Mouse (Mus musculus): ENCODE measurements around the gene Uts2r.

Uts2r gene

DNA sequence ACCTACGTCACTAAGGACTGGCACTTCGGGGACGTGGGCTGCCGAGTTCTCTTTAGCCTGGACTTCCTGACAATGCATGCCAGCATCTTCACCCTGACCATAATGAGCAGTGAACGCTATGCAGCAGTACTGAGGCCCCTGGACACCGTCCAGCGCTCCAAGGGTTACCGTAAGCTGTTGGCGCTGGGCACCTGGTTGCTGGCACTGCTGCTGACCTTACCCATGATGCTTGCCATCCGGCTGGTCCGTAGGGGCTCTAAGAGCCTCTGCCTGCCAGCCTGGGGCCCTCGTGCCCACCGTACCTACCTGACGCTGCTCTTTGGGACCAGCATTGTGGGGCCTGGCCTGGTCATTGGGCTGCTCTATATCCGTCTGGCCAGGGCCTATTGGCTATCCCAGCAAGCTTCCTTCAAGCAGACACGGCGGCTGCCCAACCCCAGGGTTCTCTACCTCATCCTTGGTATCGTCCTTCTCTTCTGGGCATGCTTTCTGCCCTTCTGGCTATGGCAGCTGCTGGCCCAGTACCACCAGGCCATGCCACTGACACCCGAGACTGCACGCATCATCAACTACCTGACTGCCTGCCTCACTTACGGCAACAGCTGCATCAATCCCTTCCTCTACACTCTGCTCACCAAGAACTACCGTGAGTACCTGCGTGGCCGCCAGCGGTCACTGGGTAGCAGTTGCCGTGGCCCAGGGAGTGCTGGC, 720 bp downstream of the Uts2r start:
- no peak for ATAC-seq (ENCODE audit: insufficient number of reproducible peaks, low FRiP score, low TSS enrichment)

DNA sequence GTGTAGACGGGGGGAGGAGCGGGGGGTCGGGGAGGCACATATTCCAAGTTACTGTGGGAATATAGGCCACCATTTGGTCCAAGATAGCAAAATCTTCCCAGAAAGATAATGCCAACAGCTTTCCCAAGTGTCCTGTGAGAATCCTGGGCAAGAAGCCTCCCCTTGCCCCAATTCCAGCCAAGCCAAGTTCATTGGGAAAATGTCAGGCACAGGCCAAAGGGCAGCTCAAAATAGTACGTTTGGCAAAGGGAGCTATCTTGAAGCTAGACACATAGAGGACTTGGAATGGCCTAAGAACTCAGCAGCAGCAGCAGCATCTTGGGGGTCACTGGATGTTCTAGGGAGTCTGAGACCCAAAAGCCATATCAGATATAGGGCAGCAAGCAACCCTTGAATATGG, 3.7 kb downstream of the Uts2r start:
- no peak for ATAC-seq (ENCODE audit: insufficient number of reproducible peaks, low FRiP score, low TSS enrichment)

DNA sequence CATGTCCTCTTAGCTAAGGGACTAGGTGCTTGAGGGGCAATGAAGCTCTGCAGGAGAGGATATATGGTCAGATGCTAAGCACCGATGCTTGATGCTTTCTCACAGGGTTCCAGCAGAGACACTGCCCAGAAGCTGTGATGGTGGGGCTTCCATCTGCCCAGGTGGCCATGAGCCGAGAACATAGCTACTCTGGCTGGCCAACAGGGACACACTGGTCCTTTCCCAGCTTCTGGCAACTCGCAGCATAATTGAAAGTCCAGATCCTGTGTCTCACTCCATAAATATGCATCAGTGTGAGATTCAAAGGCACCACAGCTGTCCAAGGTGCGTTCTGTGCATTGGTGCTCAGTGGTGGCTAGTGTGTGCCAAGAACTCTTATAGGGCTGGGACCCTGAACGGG, 13.1 kb downstream of the Uts2r start:
- no peak for ATAC-seq (ENCODE audit: insufficient number of reproducible peaks, low FRiP score, low TSS enrichment)

DNA sequence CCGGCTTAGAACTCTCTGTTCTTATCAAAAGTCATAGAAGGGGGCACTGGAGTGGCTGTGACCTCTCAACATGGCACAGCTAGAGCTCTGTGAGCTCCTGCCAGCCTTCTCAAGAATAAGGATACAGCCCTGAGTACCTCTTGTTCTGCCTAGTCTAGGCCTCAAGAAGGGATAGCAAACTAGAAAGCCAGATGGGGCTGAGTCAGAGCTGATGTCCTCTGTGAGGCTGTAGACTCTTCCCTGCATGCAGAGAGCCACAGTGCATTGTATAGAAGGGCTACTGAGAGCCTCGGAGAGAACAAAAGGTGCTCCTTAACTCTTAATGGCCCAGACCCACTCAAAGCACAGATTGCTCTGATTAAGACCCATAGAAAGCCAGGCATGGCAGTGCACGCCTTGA, 14.2 kb downstream of the Uts2r start:
- ATAC-seq (ENCODE audit: insufficient number of reproducible peaks, low FRiP score, low TSS enrichment), result no peak

DNA sequence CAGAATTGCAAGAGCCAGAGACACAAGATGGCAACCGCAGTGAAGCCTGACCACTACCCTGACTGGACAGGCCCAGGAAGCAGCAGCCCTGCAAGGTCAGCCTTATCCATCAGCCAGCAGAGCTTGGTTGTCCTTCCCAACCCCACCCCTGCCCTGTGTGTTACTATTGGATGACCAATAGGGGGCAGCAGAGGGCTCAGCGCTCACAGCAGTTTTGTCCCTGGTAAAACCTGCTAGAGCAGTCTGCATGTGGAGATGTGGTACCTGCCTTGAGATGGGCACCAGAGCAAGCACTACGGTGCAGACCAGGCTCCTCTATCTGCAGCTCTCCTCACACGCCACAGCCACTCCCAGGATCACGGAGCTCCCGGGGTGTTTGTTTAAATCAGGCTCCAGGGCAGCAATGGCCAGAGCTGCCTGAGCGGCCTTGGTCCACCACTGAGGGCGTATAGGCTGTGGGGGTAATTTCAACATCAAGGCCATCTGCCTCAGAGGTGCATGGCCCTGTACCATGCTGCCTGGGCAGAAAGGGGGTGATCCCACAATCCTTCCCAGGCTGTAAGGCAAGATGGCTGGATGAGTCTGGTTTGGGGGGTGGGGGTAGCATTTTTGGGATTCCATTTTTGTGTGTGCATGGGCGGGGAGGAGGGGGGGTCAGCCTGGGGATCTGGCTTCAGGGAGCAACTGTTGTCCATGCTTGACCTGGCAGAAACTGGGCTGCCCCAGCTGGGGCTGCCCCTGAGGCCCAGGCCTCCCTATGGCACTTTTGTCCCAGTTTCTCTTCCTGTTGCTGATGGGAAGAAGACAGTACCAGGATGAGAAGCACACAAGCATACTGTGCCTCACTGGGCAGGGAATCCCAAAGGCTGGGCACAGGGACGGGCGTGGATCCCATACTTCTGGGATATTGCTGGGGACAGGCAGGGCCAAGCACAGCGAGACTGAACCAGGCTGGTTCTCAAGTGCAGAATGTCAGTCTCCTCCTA, 16.5 kb downstream of the Uts2r start:
- ATAC-seq (ENCODE audit: insufficient number of reproducible peaks, low FRiP score, low TSS enrichment), result peak; percentile 66; the same call in 1 of the 2 replicates

- no peak for ATAC-seq (ENCODE audit: insufficient number of reproducible peaks, low FRiP score, low TSS enrichment)
Measured at GRCm38 (mm10) chr11:121189681-121190080, 29.6 kb downstream of the Uts2r start.

DNA sequence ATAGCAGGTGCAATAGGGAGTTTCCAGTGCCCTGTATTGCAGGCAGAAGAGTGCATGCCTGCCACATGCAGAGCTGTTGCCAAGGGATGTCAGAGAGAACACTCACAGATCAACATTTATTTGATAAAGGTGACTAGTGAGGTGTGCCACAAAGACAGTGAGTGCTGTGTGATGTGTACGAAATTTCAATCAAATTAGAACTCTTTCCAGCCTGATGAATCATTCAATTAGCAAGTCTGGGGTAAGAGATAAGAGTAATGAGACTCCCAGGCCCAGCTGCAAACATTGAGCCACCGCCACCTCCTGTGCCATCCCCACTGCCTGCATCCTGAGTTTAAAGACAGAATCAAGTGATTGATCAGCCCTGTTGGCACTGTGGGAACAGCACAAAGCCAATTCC, 32.7 kb downstream of the Uts2r start:
- ATAC-seq (ENCODE audit: insufficient number of reproducible peaks, low FRiP score, low TSS enrichment), result no peak

- ATAC-seq (ENCODE audit: insufficient number of reproducible peaks, low FRiP score, low TSS enrichment), result no peak
Measured at GRCm38 (mm10) chr11:121193415-121193814, 33.3 kb downstream of the Uts2r start.

DNA sequence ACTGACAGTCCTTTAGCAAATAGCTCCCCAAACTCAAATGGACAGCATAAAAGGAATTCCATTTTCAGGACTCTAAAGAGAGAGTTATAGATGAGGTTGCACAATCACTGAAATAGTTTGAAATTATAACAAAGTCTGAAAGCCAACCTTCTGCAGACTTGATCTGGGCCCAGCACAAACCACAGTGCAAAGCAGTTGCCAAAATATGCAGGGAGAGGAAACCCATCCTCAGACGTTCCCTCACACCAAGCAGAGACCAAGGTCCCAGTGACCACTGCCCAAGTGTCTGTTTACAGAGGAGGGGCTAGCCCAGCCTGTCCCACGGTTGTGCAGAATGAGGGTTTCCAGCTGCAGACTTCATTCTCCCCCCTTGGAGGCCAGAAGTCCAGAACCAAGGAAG, 38.6 kb downstream of the Uts2r start:
- no peak for ATAC-seq (ENCODE audit: insufficient number of reproducible peaks, low FRiP score, low TSS enrichment)

DNA sequence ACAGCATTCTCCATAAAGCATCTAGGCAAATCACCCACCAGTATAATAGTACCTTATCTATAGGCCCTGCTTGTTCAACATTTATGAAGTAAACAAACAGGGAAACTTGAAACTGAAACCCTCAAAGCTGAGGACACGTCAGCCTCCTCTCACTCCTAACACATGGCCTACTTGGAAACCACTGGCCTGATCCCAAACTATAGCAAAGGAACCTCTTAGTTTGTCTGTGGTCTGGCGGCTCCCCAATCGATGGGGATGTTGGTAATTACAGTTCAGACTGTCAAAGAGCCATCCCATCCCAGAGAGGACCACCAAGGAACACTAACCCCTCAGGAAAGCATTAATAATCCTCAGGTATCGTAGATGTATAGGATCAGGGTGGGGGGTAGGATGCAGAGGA, 39.8 kb downstream of the Uts2r start:
- no peak for ATAC-seq (ENCODE audit: insufficient number of reproducible peaks, low FRiP score, low TSS enrichment)

DNA sequence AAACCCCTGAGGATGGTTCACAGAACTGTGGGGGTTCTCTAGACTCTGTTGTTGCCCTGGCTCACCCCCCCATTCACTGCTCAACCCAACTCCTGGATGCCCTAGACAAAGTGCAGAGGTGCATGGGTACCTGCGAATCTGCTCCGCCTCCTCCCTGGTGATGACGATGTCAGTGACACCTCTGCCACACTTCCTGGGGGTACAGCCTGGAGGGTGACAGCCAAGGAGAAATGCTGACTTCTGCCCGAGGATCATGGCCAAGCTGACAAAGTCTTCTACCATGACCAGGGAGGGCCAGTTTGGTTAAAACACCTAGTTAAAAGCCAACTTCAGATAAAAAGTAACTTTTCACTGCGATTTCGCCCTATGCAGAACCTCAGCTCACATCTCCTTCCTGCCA, 40.7 kb downstream of the Uts2r start:
- no peak for ATAC-seq (ENCODE audit: insufficient number of reproducible peaks, low FRiP score, low TSS enrichment)

DNA sequence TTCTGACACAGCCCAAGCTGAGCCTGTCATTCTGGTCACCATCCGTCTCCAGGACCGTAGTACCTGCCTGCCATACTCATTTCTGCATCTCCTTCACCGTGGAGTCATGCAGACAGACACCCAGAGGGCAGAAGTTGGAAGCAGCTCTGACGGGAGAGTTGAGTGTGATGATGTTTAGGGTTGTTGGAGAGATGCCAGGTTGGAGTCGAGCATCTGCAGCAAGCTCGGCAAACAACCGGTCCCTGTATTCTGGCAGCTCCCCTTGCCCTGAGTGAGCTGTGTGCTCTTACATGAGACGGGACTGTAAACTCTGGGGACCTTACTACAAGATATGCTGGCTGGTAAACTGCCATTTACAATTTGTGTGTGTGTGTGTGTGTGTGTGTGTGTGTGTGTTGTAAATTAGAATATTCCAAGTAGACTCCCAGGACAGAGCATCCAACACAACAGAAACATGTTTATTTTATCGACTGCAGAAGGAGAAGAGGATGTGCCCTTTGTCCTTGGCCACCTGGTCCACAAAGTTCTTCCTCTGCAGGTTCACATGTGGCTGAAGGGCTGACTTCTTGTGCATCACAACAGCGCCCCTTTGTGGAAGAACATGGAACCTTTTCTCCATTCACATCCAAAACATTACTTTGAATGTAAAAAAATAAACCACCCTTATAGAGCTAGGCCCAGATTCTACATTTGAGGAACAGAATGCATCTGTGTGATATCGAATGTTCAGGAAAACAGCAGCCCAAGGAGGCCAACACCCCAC, 41.5 kb downstream of the Uts2r start:
- no peak for ATAC-seq (ENCODE audit: insufficient number of reproducible peaks, low FRiP score, low TSS enrichment)

GRCm38 (mm10) chr11:121203859-121204160, 43.7 kb downstream of the Uts2r start:
- ATAC-seq (ENCODE audit: insufficient number of reproducible peaks, low FRiP score, low TSS enrichment), result no peak

GRCm38 (mm10) chr11:121204161-121205006, 44.3 kb downstream of the Uts2r start, which contains the start of the genes Hexdc and Ogfod3:
Hexdc (plus strand) TSS chr11:121204433.
Ogfod3 (minus strand) TSS chr11:121204711.
- ATAC-seq (ENCODE audit: insufficient number of reproducible peaks, low FRiP score, low TSS enrichment), result peak; percentile 92

Measured in cerebellum, adult (tissue).